Mouse (Mus musculus) CH12F3 (cell line): ENCODE results near the gene H2afx.
"Not testable (repeated sequence)": the region's sequence is repeated elsewhere in the genome, so short reads cannot be mapped to it uniquely, and the experiment has no call there.

Source experiments
- in situ Hi-C: fragments of 300-500 bp; cut with MboI; formaldehyde crosslinking; loops from 2 replicates; pipeline ENCODE4 v1.14.3; 2020; ENCODE audit warnings: low sequenced_read_pairs

H2afx gene

DNA sequence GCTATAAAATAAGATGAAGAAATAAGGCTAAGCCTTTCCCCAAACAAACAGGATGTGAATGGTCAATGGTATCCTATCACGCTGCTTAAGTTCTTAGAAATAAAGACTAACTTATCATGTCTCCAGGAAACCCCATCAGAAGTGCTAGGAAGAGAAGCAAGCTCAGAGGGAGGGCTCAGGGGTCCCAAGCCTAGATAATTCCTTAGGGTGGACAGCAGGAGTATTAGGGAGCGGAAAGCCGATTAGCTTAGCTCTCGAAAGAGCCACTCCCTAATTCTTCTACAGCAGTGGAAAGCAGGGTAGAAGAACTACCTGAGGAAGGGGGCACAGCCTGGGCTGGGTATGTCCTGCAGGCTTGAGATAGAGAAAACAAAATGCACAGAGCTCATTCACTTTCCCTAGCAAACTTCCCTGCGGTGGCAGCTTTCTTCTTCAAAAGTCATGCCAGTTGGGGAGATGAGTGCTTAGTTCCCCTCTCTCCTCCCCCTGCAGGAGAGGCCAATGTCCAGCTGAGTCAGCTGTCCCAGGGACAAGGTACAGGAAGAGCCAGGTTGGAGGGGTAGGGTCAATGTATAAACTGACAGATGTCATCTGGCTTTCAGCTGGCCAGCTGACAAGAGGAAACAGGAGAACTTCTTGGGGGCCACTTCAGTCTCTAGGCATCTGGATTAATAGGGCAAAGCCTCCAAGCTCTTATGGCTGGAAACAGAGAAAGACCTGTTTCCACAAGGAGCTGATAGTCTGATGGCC lies 16.2 kb upstream of the H2afx start:
- in situ Hi-C loops = no loop called here

DNA sequence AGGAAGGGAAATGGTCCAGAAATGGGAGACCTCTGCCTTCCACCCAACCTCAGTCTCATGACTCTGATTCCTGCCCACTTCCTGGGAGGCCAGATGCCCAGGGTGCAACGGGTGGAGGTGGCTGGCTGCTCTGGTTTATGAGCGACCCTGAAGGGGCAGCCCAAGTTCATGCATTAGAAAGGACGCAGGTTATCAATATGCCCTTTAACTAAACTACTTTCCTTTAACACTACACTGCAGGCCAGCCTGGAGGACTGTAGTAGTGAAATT lies 15.7 kb upstream of the H2afx start:
- in situ Hi-C loops = no loop called here

DNA sequence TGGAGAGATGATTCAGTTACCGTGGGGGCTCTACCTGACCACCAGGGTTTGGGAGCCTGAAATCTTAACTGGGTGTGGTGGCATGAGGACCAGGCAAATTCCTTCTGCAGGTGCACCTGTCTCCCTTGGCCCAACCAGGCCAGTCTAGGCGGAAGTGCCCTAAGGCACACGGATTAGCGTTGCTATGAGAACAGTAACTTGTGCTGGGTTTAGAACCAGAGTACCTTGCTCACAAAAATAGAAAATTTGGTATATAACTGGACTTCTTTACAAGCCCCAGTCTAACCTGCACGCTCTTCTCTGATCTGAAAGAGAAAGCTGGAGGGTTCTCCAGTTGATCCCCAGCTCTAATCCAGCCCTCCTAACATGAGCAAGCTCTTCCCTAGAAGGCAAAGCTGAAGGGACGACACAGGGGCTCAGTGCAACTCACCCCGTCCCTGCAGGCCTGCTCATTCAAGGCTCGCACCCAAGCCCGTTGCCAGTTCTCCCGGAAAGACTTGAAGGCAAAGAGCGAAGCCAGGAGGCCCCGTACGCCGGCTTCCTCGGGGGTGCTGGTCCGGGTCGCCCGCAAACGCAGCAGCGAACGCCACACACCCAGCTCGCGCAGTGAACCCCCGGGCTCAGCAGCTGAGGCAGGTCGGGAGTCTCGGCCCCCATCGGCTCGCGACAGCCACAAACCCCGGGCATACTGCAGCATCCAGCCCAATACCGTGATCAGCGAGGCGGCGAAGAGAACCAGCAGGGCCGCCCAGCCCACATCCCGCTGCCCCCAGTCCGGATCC lies 15.2 kb upstream of the H2afx start:
- in situ Hi-C loops = no loop called here

DNA sequence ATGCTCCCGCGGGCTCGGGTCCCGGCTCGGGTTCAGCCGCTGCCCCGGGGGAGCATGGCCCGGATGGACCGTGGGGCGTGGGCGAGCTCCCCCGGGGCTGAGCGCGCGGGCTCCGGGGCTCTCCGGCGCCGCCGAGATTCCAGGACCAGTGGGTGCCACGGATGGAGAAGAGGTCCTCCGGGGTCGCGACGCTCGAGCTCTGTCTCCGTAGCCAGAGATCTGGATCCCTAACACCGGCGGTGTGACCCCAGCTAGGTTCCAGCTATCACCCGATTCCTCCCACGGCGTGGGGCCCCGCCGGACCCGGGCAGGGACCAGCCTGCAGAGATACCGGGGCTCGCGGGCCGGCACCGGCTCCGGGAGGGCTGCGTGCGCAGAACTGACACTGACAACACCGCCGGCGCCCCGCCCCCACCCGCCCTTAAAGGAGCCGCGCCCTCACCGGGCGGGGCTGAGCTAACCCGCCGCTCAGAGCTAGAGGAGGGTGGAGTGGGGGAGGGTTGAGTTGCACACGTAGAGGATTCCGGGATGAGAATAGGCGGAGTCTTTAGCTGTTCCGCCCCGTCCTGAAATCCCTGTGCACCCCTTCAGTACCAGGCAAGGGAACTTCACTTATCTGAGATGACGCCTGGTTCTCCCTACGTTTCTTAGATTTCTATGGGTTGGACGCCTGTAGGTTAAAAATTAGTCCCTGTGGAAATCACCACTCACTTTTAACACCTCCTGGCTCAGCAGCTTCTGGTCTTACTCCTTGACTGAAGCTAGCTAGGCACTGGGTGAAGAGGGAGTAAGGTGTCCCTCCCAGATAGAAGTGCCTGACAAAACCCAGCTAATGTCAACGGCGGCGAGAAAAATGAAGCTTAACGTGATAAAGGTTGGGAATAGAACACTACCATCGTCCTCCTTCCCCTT lies 14.4 kb upstream of the H2afx start, which contains the start of gene C2cd2l:
C2cd2l (minus strand) TSS at position 399 of the 912 bp plus-strand sequence.
- in situ Hi-C loops = no loop called here

DNA sequence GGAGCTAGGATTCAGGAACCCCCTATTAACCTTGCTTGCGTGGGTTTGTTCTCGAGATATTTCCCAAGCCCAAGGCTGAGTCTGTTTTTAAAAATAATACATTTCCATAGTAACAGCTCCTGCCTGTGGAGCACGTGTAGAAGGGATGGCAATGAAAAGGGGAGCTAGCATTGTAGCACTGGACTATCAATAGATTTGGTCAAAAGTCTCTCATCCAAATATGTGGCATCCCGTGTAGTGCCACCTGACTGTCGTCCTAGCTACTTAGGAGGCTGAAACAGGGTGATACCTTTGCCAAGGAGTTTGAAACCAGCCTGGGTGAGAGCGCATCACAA lies 13.7 kb upstream of the H2afx start:
- in situ Hi-C loops = no loop called here

DNA sequence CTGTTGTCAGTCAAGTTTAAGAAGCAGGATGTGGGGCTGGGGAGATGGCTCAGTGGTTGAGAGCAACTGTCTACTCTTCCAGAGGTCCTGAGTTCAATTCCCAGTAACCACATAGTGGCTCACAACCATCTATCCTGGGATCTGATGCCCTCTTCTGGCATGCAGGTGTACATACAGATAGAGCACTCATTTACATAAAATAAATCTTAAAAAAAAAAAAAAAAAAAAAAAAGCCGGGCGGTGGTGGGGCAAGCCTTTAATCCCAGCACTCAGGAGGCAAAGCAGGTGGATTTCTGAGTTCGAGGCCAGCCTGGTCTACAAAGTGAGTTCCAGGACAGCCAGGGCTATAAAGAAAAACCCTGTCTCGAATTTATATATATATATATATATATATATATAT lies 10.8 kb upstream of the H2afx start:
- in situ Hi-C loops = not testable (repeated sequence)

DNA sequence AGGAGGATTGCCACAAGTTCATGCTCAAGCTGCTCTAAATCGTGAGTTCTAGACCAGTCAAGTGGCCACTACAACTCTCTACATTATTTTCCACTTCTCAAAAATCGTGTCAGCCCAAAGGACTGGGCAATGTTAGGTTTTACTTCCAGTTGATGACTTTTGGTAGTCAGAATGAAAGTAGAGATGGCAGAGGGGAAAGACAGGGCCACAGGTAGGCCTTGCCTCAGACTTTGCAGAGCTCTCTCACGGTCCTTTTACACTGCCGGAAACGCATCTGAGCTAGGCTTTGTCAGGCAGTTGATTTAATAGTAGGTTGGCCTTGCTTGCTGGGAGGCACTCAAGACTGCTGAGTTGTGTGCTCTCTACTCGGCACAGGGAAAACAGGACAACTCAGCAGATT lies 10.3 kb upstream of the H2afx start:
- in situ Hi-C loops = no loop called here

DNA sequence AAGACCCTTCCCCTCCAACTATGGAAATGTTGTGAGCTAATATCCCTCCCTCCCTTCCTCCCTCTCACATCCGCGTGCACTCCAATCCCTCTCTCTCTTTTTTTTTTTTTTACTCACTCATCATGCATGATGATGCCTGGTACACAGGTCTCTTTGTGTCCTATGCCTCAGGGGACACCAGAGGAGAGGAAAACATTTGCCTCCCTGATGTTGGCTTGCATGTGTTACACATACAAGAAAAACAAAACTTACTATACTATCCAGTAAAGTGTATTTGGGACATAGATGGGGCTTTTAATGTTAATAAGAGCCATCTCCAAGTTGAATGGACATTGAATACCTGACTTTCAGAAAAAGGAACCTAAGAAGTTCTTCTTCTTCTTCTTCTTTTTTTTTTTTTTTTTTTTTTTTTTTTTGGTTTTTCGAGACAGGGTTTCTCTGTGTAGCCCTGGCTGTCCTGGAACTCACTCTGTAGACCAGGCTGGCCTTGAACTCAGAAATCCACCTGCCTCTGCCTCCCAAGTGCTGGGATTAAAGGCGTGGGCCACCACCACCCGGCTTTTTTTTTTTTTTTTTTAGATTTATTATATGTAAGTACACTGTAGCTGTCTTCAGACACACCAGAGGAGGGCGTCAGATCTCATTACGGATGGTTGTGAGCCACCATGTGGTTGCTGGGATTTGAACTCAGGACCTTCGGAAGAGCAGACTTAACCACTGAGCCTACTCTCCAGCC lies 9.3 kb upstream of the H2afx start:
- in situ Hi-C loops = not testable (repeated sequence)

DNA sequence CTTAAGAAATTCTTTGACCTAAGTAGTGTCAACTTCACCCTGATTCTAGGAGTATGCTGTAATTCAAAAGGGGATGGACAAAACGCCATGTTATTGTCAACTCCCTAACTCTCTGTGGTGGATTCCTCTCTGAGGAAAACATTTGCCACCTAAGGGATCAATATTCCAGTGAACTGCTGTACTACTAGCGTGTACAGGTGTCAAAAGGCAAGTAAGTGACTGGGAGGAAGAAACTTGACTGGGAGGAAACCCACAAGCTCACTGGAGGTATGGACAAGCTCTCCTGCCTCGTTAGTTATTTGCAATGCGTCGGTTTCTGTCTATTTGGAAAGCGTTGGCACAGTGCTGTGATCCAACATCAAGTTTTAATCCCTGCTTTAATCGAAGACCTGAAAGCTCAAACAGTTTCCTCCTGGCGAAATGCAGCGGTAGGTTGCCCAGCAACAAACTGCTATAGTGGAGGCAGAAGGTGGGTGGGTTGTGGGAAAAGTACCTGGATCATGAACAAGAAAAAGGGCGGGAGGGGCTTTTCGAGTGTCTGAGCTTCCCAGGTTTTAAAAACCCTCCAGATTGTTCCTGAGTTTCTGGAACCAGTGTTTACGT lies 8.6 kb upstream of the H2afx start, which contains the start of gene Dpagt1:
Dpagt1 (plus strand) TSS at position 252 of the 603 bp plus-strand sequence.
- in situ Hi-C loops = no loop called here

DNA sequence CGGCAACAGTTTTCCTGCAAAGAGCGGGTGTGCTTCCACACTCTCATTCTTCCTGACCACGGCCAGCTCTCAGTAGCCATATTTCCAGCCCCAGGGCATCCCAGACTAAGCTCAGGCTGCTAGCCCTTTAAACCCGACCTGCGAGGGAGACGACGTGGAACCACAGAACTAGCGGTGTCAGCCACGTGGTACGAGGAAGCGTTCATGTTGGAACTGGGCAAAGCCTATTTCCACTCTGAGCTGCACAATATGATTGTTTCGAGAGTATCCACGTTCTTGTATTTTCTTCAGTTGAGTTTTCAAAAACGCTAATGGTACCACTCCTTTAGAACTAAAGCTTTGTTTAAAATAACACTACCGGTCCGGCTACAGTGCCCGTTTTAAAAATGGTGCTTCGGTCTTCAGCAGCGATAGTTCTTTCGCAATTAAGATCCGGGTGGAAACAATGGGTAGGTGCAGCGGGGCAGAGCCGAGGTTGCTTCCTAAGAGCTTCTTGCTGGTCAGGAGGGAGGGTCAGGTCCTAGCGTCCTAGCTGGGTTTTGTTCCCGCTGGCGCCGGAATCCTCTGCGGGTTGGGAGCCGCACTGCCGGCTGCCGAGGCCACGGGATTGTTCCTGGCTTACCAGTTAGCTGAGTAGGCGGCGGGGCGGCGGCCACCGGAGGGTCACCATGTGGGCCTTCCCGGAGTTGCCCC lies 8.0 kb upstream of the H2afx start:
- in situ Hi-C loops = no loop called here

DNA sequence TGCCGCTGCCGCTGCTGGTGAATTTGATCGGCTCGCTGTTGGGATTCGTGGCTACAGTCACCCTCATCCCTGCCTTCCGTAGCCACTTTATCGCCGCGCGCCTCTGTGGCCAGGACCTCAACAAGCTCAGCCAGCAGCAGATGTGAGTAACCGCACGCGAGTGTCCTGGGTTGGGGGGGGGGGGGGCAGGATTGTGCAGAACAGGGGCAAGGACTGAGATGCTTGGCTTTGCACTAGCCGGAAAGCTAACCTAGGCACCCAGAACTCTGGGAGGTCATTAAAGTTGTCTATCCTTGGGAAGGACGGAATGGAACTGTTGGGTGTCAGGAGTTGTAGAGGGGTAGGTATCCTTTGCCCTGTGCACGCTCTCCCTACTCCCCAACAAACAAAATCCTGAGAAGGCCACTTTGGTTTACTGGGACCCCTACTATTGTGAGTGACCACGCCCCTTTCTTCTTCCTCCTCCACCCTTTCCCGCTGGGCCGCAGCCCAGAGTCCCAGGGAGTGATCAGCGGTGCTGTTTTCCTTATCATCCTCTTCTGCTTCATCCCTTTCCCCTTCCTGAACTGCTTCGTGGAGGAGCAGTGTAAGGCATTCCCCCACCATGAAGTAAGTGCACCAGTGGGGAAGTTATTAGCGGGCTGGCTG lies 7.3 kb upstream of the H2afx start:
- in situ Hi-C loops = no loop called here

DNA sequence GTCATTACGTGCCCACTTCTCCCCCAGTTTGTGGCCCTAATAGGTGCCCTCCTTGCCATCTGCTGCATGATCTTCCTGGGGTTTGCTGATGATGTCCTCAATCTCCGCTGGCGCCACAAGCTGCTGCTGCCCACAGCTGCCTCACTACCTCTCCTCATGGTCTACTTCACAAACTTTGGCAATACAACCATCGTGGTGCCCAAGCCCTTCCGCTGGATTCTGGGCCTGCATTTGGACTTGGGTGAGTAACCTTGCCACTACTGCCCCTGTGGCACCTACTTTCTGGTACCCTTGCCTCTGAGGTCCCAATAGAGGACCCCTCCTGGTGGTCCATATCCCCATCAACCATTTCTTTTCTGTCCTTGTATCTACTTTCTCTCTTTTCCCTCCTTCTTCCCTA lies 6.6 kb upstream of the H2afx start:
- in situ Hi-C loops = no loop called here

DNA sequence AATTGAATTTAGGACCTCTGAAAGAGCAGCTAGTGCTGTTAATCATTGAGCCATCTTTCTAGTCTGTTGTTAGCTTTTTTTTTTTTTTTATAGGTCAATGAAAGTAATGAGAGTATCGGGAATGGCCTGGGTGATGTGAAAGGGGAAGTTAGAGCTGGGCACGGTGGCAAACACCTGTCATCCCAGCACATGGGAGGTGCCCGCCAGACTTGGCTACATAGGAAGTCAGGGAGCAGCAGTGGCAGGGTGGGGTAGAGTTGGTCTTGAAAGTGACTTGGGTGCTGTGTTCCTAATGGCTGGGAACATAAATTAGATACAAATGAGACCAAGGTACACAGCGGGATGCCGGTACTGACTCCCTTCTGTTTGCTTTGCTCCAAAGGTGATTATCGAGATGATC lies 3.8 kb upstream of the H2afx start:
- in situ Hi-C loops = no loop called here

DNA sequence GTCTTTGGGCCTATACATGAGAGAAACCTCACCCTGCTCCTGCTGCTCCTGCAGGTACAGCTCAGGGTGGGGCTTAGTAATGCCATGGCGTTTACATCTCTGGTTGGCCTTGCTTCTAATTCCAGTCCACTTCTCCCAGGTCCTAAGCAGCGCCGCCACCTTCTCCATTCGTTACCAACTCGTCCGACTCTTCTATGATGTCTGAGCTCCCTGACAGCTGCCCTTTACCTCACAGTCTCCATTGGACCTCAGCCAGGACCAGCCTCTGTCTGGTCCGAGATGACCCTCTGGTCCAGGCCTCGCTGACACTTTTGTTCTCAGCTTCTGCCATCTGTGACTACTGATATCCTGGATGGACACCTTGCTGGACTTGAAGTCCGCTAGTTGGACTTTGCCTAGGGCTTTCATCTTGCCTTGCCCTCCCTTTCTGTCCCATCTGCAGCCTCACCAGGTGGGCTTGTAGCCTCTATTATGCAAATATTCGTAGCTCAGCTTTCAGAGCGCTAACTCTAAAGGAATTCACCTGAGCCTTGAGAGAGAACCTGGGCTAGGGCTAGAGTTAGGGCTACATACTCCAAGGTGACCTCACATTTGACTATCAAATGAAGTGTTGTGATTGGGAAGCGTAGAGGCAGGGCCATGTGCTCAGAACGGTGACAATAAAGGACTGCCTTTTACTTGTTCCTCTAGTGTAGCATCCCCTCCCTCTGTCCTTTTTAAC lies 1.4 kb upstream of the H2afx start:
- in situ Hi-C loops = no loop called here

DNA sequence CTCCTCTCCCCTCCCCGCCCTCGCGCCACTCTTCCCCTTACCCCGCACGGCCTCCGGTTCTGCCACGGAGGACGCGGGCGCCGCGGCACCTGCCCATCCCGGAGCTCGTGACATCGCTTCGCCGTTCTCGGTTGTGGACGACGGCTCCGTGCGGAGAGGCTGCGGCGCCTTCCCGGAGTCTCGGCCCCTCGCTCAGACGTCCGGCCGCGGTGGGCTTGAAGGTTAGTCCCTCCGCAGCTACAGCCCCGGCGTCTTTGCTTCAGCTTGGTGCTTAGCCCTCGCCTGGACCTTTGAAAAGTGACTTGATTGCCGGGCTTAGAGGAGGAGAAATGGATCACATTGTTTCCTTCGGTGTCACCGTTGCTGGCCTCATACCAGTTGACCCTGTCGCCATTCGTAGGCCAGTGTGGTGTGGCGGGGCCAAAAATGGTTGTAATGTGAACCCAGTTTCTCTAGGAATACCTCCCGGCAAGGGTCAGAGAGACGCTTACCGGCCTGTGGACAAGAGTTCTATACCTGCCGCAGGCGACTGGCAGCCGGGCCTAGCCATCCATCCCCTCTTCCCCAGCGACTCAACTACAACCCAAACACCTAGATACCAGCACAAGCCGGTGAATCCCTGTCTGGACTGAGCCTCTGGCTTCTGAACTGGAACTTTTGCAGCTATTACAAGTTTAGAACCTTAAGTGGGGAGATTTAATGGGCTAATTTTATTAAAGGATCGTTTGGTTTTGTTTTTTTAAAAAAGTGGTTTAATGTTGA lies 1.0 kb downstream of the H2afx start:
- in situ Hi-C loops = no loop called here

DNA sequence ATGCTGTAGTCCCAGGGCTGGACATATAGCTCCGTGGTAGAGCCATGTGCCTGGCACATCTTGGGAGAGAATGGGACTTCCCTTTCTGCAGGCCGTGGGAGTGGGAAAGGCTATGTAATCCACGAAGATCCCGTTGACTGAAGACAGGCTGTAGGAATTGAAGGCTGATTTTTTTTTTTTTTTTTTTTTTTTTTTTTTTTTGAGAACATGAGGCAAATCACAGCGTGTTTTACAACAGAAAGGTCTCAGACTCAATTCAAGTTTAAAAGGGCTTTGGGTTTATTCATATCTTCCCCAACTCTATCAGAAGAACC lies 1.6 kb downstream of the H2afx start:
- in situ Hi-C loops = no loop called here

DNA sequence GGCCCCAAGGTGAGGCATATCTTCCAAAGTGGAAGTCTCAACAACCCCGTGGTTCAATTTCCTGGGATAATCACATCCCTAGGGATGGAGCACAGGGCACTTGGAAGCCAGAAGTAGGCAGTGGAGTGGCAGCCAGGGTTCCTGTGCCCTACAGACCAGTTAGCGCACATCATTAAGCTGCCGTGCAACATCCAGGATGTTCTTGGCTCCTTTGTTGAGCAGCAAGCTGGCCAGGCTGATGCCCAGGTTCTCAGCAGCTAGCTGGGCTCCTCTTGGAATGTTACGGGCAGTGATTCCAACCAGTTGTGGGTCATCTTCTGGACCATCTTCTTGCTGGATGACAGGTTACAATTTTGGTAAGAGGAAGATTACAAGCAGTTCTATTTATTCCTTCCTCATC lies 2.0 kb downstream of the H2afx start:
- in situ Hi-C loops = not testable (repeated sequence)

DNA sequence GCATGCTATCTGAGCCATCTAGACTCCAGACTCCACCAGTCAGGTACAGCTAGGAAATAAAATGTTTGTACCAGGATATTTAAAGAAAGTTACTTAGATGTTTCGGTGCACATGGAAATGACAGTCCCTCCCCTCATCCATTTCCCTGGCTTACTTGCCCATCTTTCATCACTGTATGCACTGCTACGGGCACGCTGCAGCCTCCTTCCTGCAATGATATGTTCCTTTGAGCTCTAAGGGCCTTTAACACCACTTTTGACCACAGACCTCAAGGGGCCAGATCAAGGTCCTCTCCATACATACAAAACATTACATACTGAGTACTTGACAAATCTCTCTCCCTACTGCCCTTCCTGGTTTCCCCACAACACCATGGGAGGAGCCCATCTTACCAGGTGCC lies 2.5 kb downstream of the H2afx start:
- in situ Hi-C loops = no loop called here
